Mouse (Mus musculus) megakaryocyte, embryonic 14.5 days (primary cell): ENCODE data around the gene Gm20388.

ENCODE experiments used
- FLI1 ChIP-seq: IDR thresholded peaks from 2 replicates; pipeline ENCODE4 v1.6.1; 2012; ENCODE audit warnings: low read length, inconsistent platforms, mixed read lengths
- GATA1 ChIP-seq: IDR thresholded peaks from 3 replicates; pipeline ENCODE4 v1.6.1; 2012; ENCODE audit warnings: mixed read lengths, low read length, inconsistent platforms, borderline replicate concordance

DNA sequence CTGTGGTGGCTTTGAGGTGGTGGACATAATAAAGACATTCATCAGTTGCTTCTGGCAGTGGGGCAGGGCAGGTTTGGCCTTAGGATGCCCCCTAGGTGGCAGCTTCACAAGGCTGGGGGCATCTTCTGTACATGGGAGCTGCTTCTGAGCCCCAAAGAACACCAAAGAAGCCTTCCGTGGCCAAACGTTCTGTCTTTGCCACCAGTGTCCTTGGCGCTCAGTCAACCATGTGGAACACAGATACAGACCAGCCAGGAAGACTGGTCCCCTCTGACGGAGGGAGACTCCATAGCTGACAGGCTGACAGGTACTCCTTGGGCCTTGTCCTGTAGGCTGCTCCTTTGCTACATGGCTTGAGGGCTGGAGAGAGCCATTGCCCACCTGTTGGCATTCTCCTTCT, 362.8 kb downstream of the Gm20388 start:
- no peak for TF ChIP-seq GATA1
- TF ChIP-seq FLI1: no peak
